ENCODE assay signal across 26 mouse cellular contexts in genomic region chr3:127958919-127959684, GRCm38 (mm10).
A peak's percentile ranks its signal among the peaks of the same experiment; 100 is the strongest.
DNase-seq lines count a peak whose midpoint lies in the region; ATAC-seq and TF ChIP-seq lines count a peak whose summit lies in the region.
"Had no signal": no experiment of that assay in that cellular context is flagged by ENCODE, and none has a peak within 500 bp of the region (broad histone marks: within the 10 kb centered on the region; RNA-seq: fewer than 3 reads in every experiment).

No protein-coding gene starts in this region.

- H3K4me1 ChIP-seq in forebrain, embryonic 11.5 days (replicated peaks; ENCODE audit: control insufficient read depth, insufficient read depth, low read length), result peaks cover 5% of the 10 kb centered on the region; the same call in 1 of the 2 replicates
- H3K4me1 ChIP-seq in forebrain, embryonic 10.5 days, result peaks cover 16% of the 10 kb centered on the region
- H3K4me1 ChIP-seq in midbrain, embryonic 13.5 days (replicated peaks), result peaks cover 11% of the 10 kb centered on the region
- H3K4me1 ChIP-seq in midbrain, embryonic 15.5 days, result peaks cover 4% of the 10 kb centered on the region; the same call in 1 of the 2 replicates
- 0 out of 2 replicates have a peak, but pooled peaks cover 4% of the 10 kb centered on the region for H3K4me1 ChIP-seq in forebrain, embryonic 16.5 days (replicated peaks; ENCODE audit: control insufficient read depth, insufficient read depth, low read length)
- H3K4me1 ChIP-seq: heart, embryonic 13.5 days; hindbrain, embryonic 13.5 days; limb, embryonic 15.5 days had no signal

- no peak overlapping the region for H3K4me2 ChIP-seq in forebrain, embryonic 11.5 days (ENCODE audit: low read depth, low read length, severe bottlenecking)
- no peak overlapping the region for H3K4me2 ChIP-seq in midbrain, embryonic 13.5 days (replicated peaks)
- no peak overlapping the region for H3K4me2 ChIP-seq in midbrain, embryonic 15.5 days
- H3K4me2 ChIP-seq in forebrain, embryonic 16.5 days (ENCODE audit: low read length), result no peak overlapping the region
- H3K4me2 ChIP-seq: heart, embryonic 13.5 days; hindbrain, embryonic 13.5 days; limb, embryonic 15.5 days; lung, embryonic 14.5 days had no signal

- no peaks in the 10 kb centered on the region for H3K9me3 ChIP-seq in forebrain, embryonic 11.5 days (ENCODE audit: control insufficient read depth, low read length)
- H3K9me3 ChIP-seq in forebrain, embryonic 10.5 days, result no peaks in the 10 kb centered on the region
- H3K9me3 ChIP-seq in midbrain, embryonic 13.5 days, result no peaks in the 10 kb centered on the region
- no peaks in the 10 kb centered on the region for H3K9me3 ChIP-seq in midbrain, embryonic 15.5 days
- no peaks in the 10 kb centered on the region for H3K9me3 ChIP-seq in forebrain, embryonic 16.5 days (ENCODE audit: control insufficient read depth, low read length)
- H3K9me3 ChIP-seq: embryonic facial prominence, embryonic 10.5 days; heart, embryonic 13.5 days; hindbrain, embryonic 13.5 days; limb, embryonic 15.5 days had no signal

- intact Hi-C loops in left cerebral cortex, adult 2 months (cut with DNase I), result no loop called here

- H3K27ac ChIP-seq in forebrain, embryonic 11.5 days (ENCODE audit: low read depth, low read length), result no peak overlapping the region
- H3K27ac ChIP-seq in forebrain, embryonic 10.5 days, result no peak overlapping the region
- H3K27ac ChIP-seq in midbrain, embryonic 13.5 days, result no peak overlapping the region
- H3K27ac ChIP-seq in midbrain, embryonic 15.5 days, result no peak overlapping the region
- no peak overlapping the region for H3K27ac ChIP-seq in forebrain, embryonic 16.5 days (ENCODE audit: low read length)
- H3K27ac ChIP-seq in left cerebral cortex, adult 2 months, result no peak overlapping the region
- H3K27ac ChIP-seq: embryonic facial prominence, embryonic 10.5 days; heart, adult 2 months; heart, embryonic 13.5 days; hindbrain, embryonic 13.5 days; kidney, postnatal 0 days; limb, embryonic 15.5 days; liver, embryonic 14.5 days had no signal

- DNase-seq in forebrain, embryonic 11.5 days (ENCODE audit: low spot score), result no peak
- no peak for DNase-seq in forebrain, embryonic 10.5 days (ENCODE audit: extremely low spot score, low spot score)
- peak; percentile 71 for DNase-seq in retina, postnatal 1 day
- DNase-seq in left cerebral cortex, adult 2 months (ENCODE audit: extremely low spot score in 1 of 2, low spot score in 2 of 2), result no peak
- DNase-seq: cerebellum, adult 18-20 months; cerebellum, postnatal 14 days; gastrocnemius, postnatal 14 days; heart, adult 2 months; heart, postnatal 14 days; kidney, adult 2 months; layer of hippocampus, adult 9-11 months; left cerebral cortex, postnatal 4 days; lung, embryonic 14.5 days; lung, postnatal 36 days; thymus, adult 18-20 months; thymus, postnatal 36 days had no signal

- ATAC-seq in forebrain, embryonic 11.5 days (replicated peaks; ENCODE audit: low FRiP score), result peak; percentile 70
- peak; percentile 55; the same call in 1 of the 2 replicates for ATAC-seq in midbrain, embryonic 13.5 days
- ATAC-seq in midbrain, embryonic 15.5 days (replicated peaks), result no peak
- ATAC-seq in forebrain, embryonic 16.5 days, result peak; percentile 80
- ATAC-seq in megakaryocyte, adult 5-6 weeks (ENCODE audit: poor library complexity, severe bottlenecking), result no peak

- 12% methylated on average over 13 of the region's 13 CpGs for WGBS in forebrain, embryonic 11.5 days
- WGBS in forebrain, embryonic 10.5 days, result 14% methylated on average over 13 of the region's 13 CpGs
- WGBS in midbrain, embryonic 13.5 days, result 13% methylated on average over 13 of the region's 13 CpGs
- 12% methylated on average over 13 of the region's 13 CpGs for WGBS in midbrain, embryonic 15.5 days
- 6% methylated on average over 13 of the region's 13 CpGs for whole genome bisulfite sequencing in forebrain, embryonic 16.5 days

- no peaks in the 10 kb centered on the region for H3K27me3 ChIP-seq in forebrain, embryonic 11.5 days (ENCODE audit: control insufficient read depth, insufficient read depth, low read length)
- peaks cover 8% of the 10 kb centered on the region; the same call in 1 of the 2 replicates for H3K27me3 ChIP-seq in forebrain, embryonic 10.5 days (ENCODE audit: poor library complexity, severe bottlenecking)
- peaks cover 2% of the 10 kb centered on the region; the same call in 1 of the 2 replicates for H3K27me3 ChIP-seq in midbrain, embryonic 13.5 days
- H3K27me3 ChIP-seq in midbrain, embryonic 15.5 days (replicated peaks), result no peaks in the 10 kb centered on the region
- no peaks in the 10 kb centered on the region for H3K27me3 ChIP-seq in forebrain, embryonic 16.5 days (replicated peaks; ENCODE audit: control insufficient read depth, insufficient read depth, low read length)
- H3K27me3 ChIP-seq: hindbrain, embryonic 13.5 days; limb, embryonic 15.5 days had no signal

- H3K4me3 ChIP-seq in forebrain, embryonic 11.5 days (ENCODE audit: low read depth, low read length), result no peak overlapping the region
- H3K4me3 ChIP-seq in forebrain, embryonic 10.5 days, result no peak overlapping the region
- H3K4me3 ChIP-seq in midbrain, embryonic 13.5 days (replicated peaks), result no peak overlapping the region
- no peak overlapping the region for H3K4me3 ChIP-seq in midbrain, embryonic 15.5 days
- H3K4me3 ChIP-seq in forebrain, embryonic 16.5 days (replicated peaks; ENCODE audit: low read length), result no peak overlapping the region
- no peak overlapping the region for H3K4me3 ChIP-seq in left cerebral cortex, adult 2 months
- H3K4me3 ChIP-seq: embryonic facial prominence, embryonic 10.5 days; heart, adult 2 months; heart, embryonic 13.5 days; hindbrain, embryonic 13.5 days; limb, embryonic 15.5 days had no signal

- no peaks in the 10 kb centered on the region for H3K36me3 ChIP-seq in forebrain, embryonic 11.5 days (ENCODE audit: control insufficient read depth, insufficient read depth, low read length)
- H3K36me3 ChIP-seq in forebrain, embryonic 10.5 days (replicated peaks), result no peaks in the 10 kb centered on the region
- H3K36me3 ChIP-seq in midbrain, embryonic 13.5 days, result no peaks in the 10 kb centered on the region
- no peaks in the 10 kb centered on the region for H3K36me3 ChIP-seq in midbrain, embryonic 15.5 days (replicated peaks)
- H3K36me3 ChIP-seq in forebrain, embryonic 16.5 days (ENCODE audit: control insufficient read depth, insufficient read depth), result no peaks in the 10 kb centered on the region
- H3K36me3 ChIP-seq: embryonic facial prominence, embryonic 10.5 days; heart, embryonic 13.5 days; hindbrain, embryonic 13.5 days; limb, embryonic 15.5 days had no signal

- no peak overlapping the region for H3K9ac ChIP-seq in forebrain, embryonic 11.5 days (ENCODE audit: low read length)
- no peak overlapping the region for H3K9ac ChIP-seq in midbrain, embryonic 13.5 days (replicated peaks)
- H3K9ac ChIP-seq in midbrain, embryonic 15.5 days, result no peak overlapping the region
- H3K9ac ChIP-seq in forebrain, embryonic 16.5 days (replicated peaks; ENCODE audit: low read depth, low read length), result no peak overlapping the region
- H3K9ac ChIP-seq: heart, embryonic 13.5 days; hindbrain, embryonic 13.5 days; limb, embryonic 15.5 days; liver, embryonic 14.5 days; lung, embryonic 14.5 days had no signal

- TF ChIP-seq CTCF in left cerebral cortex, adult 2 months (IDR thresholded peaks at IDR 0.05), result no peak

Comparison
In these comparisons a context has a peak if more than half of its experiments do, and no peak if none do; other contexts are left out.
1. ATAC-seq: peak in forebrain, embryonic 11.5 days (single experiment), midbrain, embryonic 13.5 days (single experiment) and forebrain, embryonic 16.5 days (single experiment); none in midbrain, embryonic 15.5 days (single experiment) and megakaryocyte, adult 5-6 weeks (single experiment).